Mouse (Mus musculus) inflammation-experienced regulatory T-cells, adult 16 weeks (primary cell): ENCODE measurements around the gene Olfr32. TPM values are rescaled to one million over a fixed set of nuclear protein-coding genes. Genes with fewer than 3 reads are reported as not detected.

Source experiments
- polyA plus RNA-seq: library from polyadenylated mRNA; unstranded; fragments of 100-300 nt; shearing (Covaris generic); gene quantifications from one replicate; pipeline ENCODE4 v1.2.1, GENCODE M21; 2017

The Olfr32 gene
- not detected for polyA plus RNA-seq

DNA sequence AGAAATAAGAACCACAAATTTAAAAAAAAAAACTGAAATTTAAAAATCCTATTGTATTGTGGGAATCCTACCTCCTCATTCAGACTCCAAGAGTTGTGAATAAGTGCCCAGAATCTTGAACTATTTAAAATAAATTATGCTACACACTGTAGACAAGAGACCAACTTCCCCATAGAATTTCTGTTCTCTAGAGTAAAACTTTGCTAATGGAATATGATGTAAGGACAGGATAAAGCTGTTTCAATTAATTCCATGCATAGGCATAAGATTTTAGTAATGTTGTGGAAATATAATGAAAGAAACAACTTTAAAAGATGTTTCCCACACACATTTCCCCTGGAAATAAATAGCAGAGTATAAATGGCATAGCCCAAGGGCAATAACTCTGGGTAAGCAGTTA, at the start of gene Olfr32:
Gene Olfr32, minus strand, starts transcription at position 101 of the 400 bp plus-strand sequence.

DNA sequence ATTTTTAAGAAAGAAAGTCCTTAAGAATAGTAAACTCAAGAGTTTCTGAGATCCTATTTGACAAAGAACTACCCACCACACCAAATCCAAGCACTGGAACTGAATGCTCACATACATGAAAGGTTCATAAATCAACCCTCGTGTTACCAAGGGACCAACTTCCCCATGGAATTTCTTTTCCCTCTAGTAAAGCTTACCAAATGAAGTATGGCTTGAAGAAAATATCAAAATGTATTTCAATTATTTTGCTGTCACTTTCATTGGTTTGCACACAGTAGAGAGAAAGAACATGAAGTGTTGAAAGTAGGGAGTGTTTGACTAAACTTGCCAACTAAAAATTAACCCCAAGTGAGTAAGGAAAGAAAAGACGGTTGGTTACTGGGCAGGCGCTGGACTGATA, 10.9 kb upstream of the Olfr32 start, which contains the start of gene Olfr1270:
Gene Olfr1270, minus strand, starts transcription at position 101 of the 400 bp plus-strand sequence.

DNA sequence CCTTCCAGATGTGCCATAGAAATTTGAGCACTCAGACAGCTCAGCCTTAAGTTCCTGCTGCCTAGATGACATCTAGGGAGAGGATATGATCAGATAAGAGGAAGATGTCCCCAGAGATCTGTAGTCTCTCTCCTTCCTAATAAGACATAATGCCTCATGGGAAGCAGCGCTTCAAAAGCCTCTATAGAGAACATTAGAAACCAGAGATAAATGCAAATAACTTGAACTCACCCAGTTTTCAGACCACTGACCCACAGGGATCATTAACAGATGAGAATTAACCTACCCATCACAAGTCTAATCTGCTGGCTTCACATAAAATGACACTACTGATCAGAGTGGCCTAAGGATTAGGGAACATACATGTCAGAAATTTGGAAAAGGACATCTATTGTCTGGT, 20.8 kb downstream of the Olfr32 start, which contains the start of gene Olfr1269:
Gene Olfr1269, minus strand, starts transcription at position 101 of the 400 bp plus-strand sequence.

Other genes starting within 250 kb of the Olfr32 start
- gene Olfr1258, start 215.0 kb downstream of the Olfr32 start, polyA plus RNA-seq, result 0.11 TPM
- not detected for gene Olfr1259, start 193.6 kb downstream of the Olfr32 start, polyA plus RNA-seq
- gene Olfr1260, start 168.0 kb downstream of the Olfr32 start, polyA plus RNA-seq, result not detected
- gene Olfr1261, start 151.1 kb downstream of the Olfr32 start, polyA plus RNA-seq, result not detected
- gene Olfr1262, start 142.2 kb downstream of the Olfr32 start, polyA plus RNA-seq, result not detected
- not detected for gene Olfr1263, start 130.2 kb downstream of the Olfr32 start, polyA plus RNA-seq
- not detected for gene Olfr1264, start 116.7 kb downstream of the Olfr32 start, polyA plus RNA-seq
- gene Olfr1265, start 107.0 kb downstream of the Olfr32 start, polyA plus RNA-seq, result not detected
- gene Olfr140, start 78.7 kb downstream of the Olfr32 start, polyA plus RNA-seq, result not detected
- not detected for gene Olfr1269, start 20.9 kb downstream of the Olfr32 start, polyA plus RNA-seq
- gene Olfr1270, start 10.8 kb upstream of the Olfr32 start, polyA plus RNA-seq, result not detected
- gene Olfr1506, start 82.2 kb upstream of the Olfr32 start, polyA plus RNA-seq, result not detected
- not detected for gene Olfr142, start 115.3 kb upstream of the Olfr32 start, polyA plus RNA-seq
- gene Olfr1271, start 128.7 kb upstream of the Olfr32 start, polyA plus RNA-seq, result 0.05 TPM
- gene Olfr1272, start 150.5 kb upstream of the Olfr32 start, polyA plus RNA-seq, result not detected
- gene Gm13769, start 179.9 kb upstream of the Olfr32 start, polyA plus RNA-seq, result not detected